Mouse (Mus musculus) layer of hippocampus, adult 8-10 months (tissue): ENCODE data around the gene N4bp2l2. TPM values are rescaled to one million over a fixed set of nuclear protein-coding genes. Genes with fewer than 3 reads are reported as not detected.
"Not testable (repeated sequence)": the region's sequence is repeated elsewhere in the genome, so short reads cannot be mapped to it uniquely, and the experiment has no call there.

Source experiments
- DNase-seq, 2 experiments: peaks; one replicate each; pipeline ENCODE4 v3.0.0; 2022; ENCODE audit warnings: low spot score in 2 of 2
- total RNA-seq, 4 experiments: library from RNA; stranded (reverse); gene quantifications; 2 replicates each; pipeline ENCODE4 v1.2.4; 2022

Gene N4bp2l2
- total RNA-seq, 4 experiments from 2014 or later, result 74.7 to 101 (median 91.4) TPM

DNA sequence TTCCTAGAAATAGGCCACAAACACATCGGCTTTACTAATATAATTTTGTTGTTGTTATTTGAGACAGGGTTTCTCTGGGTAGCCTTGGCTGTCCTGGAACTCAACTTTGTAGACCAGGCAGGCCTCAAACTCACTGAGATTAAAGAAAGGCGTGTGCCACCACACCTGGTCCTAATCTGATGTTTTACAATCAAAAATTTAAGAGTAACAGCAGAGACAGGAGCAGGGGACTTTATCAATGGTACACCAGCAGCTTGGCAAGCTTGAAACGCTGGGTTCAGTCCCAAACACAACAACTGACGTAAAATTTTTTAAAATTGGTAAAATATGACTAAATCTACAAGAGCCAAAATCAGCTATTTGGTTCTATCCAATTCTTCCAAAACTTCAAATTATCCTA, 21.1 kb downstream of the N4bp2l2 start:
- no peak for DNase-seq

DNA sequence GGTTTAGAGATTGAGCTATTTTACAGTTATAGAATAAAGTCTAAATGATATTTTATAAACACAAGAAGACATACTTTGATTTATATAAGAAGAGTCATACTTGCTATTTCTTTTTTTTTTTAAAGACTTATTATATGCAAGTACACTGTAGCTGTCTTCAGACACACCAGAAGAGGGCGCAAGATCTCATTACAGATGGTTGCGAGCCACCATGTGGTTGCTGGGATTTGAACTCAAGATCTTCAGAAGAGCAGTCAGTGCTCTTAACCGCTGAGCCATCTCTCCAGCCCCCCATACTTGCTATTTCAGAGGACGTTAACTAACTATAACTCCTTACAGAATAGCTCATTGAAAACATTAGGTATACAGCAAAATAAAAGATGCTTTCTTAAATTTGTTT, 22.6 kb downstream of the N4bp2l2 start:
- DNase-seq, result not testable (repeated sequence)

GRCm38 (mm10) chr5:150641440-150641839, 24.5 kb downstream of the N4bp2l2 start:
- no peak for DNase-seq

DNA sequence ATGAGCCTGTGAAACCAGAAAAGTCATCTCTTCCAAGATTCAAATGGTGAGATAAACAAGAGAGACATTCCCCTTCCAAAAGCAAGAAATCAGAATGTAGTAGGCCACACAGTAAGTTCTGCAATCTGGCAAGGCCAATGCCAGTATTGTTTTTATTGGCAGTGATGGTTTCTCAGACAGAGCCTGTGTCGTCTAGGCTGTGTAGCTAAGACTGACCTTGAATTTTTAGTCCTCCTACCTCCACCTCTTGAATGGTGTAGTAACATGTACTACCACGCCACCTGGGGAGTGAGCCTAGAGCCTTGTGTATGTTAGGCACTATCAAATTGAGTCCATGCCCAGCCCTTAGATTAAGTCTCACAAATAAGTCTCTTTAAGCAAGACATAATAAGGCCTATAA, 36.3 kb downstream of the N4bp2l2 start:
- no peak for DNase-seq

DNA sequence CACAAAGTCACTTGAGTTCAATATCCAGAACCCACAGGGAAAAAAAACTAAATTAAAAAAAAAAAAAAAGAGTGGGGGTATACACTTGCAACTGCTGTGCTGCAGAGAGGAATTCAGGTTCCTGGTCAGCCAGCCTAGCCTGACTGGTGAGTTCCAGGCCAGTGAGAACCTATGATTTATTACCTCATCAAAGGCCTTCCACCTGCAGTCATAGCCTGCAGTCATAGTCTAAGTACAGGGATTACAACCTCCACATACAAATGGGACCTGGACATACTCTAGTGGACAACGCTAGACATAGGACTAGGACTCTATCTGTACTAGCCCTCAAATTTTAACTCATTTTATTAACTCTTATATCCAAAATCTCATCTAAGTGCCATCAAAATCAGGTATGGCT, 36.7 kb downstream of the N4bp2l2 start:
- DNase-seq, result no peak

DNA sequence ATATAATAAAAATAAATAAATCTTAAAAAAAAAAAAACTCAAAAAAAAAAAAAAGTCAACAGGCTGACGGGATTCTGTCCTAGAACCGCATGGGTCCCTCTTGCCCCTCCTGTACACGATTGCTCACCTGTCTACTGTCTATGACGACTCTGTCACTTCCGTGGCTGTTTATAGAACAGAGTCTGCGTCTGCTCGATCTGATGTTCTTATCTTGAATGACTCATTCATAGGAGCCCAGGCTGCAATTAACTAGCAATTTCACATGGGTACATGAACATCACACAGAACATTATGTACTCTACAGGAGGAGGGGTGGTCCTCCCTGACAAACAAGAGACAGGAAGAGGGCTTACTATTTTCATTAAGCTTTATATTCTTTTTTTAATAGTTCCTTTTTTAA, 40.5 kb downstream of the N4bp2l2 start:
- DNase-seq, result no peak

DNA sequence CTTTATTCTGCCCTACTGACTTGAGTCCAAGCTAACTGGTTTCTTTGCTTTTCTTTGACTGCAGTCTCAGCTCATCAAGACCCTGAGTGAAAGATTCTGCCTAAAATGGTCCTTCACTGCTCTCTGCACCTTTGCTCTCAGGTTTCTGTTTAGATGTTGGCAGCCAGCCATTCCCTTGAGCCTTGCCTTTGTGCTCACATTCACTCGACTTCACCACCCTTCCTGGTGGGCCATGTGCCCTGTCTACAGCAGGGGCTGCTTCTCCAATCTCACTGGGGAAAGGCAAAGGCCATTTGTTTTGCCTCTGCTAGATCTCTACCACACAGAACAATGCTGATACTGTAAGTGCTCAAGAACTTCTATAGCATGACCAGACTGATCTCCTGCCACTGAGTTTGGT, 43.2 kb downstream of the N4bp2l2 start:
- no peak for DNase-seq

DNA sequence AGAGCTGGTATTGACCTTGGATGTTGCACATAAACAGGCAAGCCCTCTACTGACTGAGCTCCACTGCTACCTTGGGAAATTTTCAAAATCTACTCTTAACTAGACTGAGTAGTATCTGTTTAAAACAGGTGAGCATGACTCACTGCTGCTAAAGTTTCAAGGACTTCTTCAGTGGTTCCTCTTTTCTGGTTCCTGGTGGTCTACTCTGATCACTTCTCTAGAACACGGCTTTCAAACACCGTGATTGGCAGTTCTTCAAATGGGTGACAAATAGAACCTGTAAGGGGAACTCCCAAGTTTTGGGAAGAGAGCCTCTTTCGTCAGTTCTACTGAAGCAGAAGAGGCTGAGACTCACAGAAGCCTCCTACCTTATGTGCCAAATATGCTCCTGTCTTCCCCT, 44.4 kb downstream of the N4bp2l2 start:
- DNase-seq, result no peak

DNA sequence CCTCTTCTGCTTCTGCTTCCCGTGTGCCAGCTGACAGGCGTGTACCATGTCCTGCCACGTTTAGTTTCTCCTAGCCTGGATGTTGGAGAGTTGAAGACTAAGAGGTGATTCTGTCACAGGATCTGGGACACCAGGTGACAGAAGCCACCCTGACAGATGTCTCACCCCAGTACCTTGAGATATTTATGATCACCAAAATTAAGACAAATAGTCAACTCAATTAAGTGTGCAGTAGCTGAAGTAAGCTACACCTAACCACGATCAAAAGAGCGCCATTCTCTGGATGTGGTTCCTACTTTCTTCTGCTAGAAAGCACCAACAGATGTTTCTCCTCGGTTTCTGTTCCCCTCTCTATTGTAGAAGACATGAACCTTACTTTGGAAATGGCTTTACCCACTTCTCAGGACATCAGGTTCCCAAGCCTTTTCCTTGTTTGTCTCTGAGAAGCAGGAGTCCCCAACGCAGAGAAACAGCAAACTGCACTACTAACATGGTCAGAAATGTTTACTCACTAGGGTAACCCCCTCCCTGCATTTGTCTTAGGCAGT, 45.3 kb downstream of the N4bp2l2 start:
- no peak for DNase-seq

GRCm38 (mm10) chr5:150618599-150619355, 47.2 kb downstream of the N4bp2l2 start:
- DNase-seq, result no peak

- no peak for DNase-seq
Measured at GRCm38 (mm10) chr5:150616731-150617130, 49.3 kb downstream of the N4bp2l2 start.

GRCm38 (mm10) chr5:150616216-150616615, 49.8 kb downstream of the N4bp2l2 start:
- no peak for DNase-seq

DNA sequence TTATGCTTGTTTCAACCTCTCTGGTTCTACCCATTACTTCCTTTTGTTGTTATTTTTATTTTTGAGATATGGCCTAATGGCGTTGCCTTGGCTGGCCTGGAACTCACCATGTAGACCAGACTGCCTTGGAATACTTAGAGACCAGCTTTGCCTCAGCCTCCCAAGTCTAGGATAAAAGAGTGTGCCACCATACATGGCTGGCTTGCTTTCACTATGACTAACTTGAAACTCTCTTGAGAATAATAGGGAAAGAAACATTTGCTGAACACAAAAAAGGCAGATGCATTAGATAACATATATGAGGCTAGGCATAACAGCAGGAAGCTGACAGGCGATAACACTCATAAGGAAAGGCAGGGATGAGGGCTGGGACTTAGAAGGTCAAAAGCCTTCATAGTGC, 51.9 kb downstream of the N4bp2l2 start:
- DNase-seq, result no peak

- no peak for DNase-seq
Measured at GRCm38 (mm10) chr5:150611697-150612096, 54.3 kb downstream of the N4bp2l2 start.

DNA sequence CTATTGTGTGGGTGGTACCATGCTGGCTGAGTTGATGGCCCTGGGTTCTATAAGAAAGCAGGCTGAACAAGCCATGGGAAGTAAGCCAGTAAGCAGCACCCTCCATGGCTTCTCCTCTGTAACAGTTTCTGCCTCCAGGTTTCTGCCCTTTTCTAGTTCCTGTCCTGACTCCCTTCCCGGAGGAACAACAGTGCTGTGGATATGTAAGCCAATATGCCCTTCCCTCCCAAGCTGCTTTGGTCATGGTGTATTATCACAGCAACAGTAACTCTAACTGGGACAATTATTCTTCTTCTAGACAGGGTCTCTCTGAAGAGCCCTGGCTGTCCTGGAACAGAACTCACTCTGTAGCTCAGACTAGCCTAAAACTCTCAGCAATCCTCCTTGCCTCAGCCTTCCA, 54.8 kb downstream of the N4bp2l2 start:
- no peak for DNase-seq

DNA sequence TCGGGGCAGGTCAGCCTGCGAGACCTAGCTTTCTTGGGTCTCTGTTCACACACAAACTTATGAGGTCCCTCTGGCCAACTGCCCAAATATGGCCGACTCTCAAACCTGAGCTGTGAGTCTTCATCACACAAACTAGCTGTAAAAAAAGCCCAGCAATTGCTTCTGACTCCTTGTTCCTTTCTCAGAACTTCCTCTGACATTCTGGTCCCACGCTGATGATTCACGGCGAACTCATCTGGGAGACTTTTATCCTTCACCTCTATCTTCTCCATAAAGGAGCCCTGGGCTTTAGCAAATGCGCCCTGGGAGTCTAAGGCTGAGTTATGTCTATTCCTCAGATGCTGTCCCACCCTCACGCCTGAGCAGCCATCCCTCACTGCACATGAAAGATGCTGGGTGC, 58.4 kb downstream of the N4bp2l2 start:
- DNase-seq, result no peak

DNA sequence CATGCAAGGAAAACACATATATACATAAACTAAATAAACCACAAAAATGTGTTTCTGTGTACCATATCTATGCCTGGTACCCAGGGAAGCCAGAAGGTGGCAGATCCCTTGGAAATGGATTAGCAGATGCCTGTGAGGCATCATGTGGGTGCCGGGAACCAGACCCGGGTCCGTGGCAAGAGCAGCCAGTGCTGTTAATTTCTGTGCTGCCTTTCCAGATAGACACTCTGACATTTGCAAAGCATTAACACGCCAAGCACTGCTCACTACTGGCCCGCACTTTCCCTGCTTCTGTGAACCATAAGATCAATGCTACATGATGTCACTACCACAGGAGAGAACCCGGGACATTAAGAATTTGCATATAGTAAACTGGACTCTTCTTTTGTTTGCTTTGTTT, 59.9 kb downstream of the N4bp2l2 start:
- DNase-seq, result no peak

DNA sequence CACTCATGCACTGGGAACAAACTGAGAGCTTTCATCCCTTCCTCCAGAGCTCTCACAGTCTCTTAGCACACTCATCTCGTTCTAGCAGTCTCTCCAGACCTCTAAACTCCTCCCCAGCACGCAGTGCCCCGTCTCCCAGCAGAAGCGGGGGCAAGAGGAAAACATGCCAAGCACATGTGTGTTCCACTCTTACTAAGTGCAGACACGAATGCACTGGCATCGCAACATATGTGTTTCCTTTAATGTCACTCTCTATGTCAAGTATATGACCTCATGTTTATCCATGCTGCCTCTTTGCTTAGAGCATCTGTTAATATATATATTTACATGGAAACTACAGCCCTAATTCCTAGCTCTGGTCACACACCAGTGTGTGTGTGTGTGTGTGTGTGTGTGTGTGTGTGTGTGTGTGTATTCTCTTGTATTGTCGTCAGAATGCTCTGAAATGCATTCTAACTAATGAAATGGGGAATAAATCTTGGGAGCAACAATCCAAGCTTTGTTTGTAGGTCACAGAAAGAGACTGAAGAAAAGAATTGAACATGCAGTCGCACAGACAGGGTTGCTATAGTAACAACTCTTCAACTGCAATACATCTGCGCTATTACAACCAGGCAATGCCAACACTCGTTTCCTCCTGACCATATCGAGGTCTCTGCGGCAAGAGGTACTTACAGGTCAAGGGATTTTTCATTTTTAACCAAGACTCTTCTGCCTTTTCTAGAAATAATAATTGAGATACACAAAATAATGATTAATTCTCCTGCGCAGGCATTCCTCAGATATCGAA, 64.3 kb downstream of the N4bp2l2 start:
- DNase-seq, result no peak

- DNase-seq, result no peak
Measured at GRCm38 (mm10) chr5:150600554-150601440, 65.2 kb downstream of the N4bp2l2 start.

GRCm38 (mm10) chr5:150599301-150600294, 66.4 kb downstream of the N4bp2l2 start:
- DNase-seq, result no peak
